Mouse (Mus musculus): ENCODE measurements around the gene Pten.
"Not testable (repeated sequence)": the region's sequence is repeated elsewhere in the genome, so short reads cannot be mapped to it uniquely, and the experiment has no call there.

The Pten gene

DNA sequence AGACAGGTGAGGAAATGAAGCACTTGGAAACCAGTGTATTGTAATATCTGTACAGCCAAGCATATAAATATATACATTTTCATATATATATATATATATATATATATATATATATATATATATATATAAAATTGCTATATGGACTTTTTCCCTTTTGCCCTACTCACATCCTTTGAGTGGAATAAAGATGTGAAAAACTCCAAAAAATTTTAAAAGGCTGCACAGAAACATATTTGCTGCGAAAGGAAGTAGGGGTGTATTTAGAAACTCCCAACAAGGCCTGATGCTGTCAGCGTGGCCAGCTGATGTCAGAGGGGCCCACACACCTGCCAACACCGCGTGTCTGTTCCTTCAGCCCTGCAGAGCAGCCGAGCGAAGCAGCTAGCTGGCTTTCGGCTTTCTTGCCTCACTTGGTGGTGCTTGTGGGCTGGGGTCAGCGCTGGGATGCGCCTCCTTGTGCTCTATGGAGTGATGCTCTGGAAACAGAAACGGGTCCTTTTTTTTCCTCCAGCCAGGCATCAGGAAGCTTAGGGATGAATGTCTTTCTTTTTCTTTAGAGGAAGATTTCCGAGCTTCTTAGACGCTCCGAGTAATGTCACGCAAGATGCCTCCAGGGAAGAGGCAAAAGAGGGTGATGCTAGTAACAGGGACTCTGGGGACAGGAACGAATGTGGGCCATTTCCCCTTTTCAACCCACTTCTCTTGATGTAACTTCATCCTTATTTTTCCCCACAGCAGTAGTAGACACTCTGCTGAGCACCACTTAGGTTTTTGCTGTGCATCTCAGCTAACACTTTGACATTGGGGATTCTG is 2.9 kb upstream of the Pten start:
- no peak for DNase-seq (ENCODE audit: low spot score in 2 of 2)

DNA sequence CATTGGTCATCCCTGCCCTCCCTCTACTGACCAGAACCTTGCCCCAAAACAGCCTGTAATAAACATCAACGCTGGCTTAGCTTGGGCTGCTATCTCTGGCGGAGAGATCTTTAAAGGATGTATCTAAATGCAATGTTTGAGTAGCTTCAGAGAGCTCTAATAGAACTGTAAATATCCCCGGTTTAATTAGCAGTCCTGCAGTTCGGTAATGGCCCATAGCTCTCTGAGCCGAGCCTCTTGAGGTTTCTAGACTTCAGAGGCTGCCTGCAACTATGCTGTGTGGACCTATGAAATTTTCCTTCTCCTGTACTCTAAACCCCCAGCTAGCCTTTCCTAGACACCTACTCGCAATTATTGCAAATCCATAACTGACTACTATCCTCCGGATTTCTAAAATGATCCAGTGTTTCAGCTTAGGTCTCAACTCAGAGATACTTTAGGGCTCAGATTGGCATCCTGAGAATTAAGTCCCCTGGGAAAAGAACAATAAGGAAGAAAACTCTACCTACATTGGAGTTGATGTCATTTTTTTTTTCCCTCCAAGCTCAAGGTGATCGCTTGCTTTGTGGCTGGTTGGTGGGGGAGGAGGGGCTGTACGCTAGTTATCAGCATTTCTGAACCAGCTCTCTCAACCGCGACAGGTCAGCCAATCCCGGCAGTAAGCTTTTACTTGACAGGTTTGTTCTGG is 2.0 kb upstream of the Pten start:
- no peak for DNase-seq (ENCODE audit: low spot score in 2 of 2)

DNA sequence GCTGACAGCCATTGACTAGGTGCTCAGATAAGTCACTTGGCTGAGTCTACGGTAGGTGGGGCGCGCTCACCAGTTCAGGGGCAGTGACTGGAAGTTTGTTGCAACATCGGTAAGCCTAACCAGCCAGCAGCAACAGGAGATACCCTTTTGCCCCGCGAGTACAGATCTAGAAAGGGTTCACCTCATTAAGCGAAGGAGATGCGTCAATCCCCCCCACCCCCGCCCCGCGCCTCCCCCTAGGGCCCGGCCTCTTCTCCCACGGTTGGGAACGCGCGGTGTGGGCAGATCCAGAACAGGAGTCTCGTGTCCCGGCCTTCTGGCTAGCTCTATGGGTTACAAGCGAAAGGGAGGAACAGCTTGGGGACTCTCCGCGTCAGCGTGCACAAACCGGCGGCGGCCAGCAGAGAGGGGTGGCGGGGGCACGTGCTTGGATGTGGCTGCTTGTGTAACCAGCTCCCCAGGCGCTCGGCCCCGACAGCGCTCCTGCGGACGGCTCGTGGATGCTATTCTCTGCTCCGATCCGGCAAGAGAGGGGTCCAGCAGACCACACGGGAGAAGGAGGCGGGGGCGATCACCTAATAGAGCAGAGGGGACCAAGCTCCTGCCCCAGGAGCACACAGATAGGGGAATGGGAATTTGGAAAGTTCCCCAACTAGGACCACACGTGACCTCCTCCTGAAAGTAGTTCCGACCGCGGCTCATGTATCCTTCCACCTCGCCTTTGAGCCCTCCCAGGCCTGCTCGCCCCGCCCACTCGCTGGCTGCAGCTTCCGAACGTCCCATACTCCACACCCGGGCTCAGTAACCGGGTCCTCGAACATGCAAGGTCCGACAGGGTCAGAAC is 1.3 kb upstream of the Pten start:
- DNase-seq (ENCODE audit: low spot score in 2 of 2) = peak; percentile 97

DNA sequence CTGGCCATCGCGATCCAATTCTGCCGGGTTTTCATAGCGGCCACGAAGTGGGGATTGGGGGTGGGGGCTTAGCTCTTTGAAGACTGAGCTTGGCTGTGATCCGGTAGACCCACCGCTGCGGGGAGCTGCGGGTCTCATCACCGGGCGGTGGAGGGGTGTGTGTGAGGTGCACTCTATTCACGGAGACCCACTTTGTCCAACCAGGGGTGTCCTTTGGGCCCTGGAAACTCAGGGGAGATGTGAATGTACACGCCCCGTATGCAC is 729 bp upstream of the Pten start:
- no peak for DNase-seq (ENCODE audit: low spot score in 2 of 2)

DNA sequence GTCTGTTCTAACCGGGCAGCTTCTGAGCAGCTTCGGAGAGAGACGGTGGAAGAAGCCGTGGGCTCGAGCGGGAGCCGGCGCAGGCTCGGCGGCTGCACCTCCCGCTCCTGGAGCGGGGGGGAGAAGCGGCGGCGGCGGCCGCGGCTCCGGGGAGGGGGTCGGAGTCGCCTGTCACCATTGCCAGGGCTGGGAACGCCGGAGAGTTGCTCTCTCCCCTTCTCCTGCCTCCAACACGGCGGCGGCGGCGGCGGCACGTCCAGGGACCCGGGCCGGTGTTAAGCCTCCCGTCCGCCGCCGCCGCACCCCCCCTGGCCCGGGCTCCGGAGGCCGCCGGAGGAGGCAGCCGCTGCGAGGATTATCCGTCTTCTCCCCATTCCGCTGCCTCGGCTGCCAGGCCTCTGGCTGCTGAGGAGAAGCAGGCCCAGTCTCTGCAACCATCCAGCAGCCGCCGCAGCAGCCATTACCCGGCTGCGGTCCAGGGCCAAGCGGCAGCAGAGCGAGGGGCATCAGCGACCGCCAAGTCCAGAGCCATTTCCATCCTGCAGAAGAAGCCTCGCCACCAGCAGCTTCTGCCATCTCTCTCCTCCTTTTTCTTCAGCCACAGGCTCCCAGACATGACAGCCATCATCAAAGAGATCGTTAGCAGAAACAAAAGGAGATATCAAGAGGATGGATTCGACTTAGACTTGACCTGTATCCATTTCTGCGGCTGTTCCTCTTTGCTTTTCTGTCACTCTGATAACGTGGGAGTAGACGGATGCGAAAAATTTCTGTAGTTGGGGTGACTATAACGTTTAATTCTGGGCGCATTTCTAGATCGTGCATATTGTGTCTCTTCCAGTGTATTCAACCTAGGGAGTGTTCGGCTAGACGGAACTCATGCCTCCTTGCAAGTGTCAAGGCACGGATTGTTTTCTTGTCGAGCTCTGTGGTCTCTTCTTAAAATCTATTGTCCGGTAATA is 815 bp downstream of the Pten start:
- DNase-seq (ENCODE audit: low spot score in 2 of 2) = peak; percentile 30 to 50

DNA sequence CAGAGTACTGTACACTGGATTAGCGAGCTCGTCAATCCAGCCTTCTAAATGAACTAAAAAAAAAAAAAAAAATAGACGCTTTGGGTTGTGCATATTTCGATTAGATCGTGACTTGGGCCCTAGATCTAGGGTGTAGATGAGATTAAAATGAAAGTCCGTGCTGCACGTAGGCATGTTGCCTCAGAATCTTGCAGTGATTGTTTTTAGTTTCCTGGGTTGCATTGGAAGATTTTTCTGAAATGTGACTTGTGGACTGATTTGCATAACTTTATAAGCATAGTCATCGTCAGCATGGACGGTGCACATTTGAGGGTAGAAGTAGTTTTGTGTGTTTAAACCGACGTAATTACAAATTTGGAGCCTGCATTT is 1.5 kb downstream of the Pten start:
- DNase-seq (ENCODE audit: low spot score in 2 of 2) = no peak

DNA sequence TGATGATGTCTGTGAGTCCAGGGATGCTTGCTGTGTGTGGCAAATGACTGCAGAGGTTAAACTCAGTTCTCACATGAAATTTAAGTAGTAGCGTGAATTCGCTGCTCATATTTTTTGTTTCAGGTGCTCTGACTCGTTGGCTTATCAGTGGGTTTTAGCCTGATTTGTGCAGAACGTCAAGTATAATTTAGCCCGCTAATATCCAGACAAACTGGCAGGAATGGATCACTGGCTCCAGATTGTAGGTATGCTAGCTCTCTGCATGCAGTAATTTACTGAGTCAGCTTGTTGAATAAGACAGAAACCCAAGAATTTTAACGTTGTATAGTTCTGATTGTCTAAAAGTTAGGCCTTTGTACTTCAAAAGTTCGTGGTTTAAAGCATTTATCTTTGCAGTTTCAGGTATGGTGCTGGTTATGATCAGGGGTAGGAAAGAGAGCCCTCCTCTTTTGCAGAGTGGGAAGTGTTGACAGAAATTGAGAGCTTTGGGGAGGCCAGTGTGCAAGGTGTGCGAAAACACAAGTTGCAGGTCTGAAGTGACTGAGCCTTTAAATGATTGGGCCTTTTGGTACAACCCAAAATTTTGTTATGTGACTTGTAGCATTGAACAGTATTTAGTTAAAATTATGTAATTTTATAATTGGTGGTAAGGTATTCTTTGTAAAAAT is 2.2 kb downstream of the Pten start:
- DNase-seq (ENCODE audit: low spot score in 2 of 2) = no peak

DNA sequence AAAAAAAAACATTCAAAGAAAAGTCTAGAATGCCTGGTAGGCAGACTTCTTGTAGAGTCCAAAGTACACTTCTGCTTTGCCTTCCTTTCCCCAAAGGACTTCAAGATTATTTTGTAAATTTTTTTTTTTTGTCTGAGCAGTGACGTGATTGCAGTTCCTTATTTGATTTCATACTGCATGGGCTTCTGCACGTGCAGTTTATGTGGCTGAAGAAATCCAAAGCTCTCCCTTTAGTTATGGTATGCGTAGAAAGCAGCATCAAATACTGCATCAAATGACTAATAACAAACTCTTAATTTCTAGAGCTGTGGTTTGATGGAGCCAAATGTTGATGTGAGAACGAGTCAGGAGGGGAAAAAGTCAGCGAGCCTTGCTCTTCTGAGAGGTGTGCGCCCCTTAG is 3.2 kb downstream of the Pten start:
- no peak for DNase-seq (ENCODE audit: low spot score in 2 of 2)

DNA sequence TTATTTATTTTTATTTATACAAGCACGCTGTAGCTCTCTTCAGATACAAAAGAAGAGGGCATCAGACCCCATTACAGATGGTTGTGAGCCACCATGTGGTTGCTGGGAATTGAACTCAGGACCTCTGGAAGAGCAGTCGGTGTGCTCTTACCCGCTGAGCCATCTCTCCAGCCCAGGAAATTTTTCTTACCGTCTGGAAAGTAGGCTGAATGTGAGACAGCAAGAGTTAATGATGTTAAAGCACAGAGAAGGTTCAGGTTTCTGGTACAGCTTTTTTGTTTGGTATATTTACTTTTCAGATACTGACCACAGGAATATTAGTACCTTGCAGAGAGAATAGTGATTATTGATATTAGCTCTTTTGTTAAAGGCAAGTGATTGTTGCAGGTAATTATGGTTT is 3.9 kb downstream of the Pten start:
- no peak for DNase-seq (ENCODE audit: low spot score in 2 of 2)

DNA sequence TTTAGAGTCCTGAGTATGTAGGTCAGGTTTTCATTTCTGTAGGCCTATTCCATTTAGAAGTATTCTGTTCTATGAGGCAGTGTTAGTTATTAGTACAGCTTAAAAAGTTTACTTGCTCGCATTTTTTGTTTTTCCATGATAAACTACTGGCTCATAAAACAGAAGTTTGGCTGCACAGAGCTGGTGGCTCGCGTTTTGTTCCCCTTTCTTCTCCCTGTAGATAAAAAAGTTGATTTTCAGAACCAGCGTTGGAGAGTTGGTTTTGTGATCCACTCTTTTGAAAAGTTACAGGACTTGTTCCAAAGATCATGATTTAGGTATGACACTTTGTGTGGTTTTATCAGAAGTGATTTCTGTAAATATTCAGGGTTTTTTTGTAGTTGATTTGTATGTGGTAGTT is 5.2 kb downstream of the Pten start:
- no peak for DNase-seq (ENCODE audit: low spot score in 2 of 2)

DNA sequence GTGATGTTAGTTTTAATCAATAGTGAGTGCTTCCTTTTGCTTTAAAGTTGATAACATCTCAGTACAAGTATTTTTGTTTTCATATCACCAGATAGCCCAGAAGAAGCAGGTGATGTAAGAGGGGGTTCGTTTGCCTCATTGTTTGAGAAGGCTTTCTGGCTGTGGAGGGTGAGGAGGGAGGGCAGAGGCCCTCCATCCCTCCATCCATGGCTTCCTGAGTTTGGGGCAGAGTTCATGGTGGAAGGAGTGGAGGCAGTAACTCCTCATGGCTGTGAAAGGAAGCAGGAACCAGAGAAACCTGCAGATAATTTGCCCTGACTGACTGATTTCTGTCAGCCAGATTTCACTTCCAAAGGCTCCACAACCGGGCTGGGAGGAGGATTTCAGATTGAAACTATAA is 21.1 kb downstream of the Pten start:
- DNase-seq (ENCODE audit: low spot score in 2 of 2) = no peak

DNA sequence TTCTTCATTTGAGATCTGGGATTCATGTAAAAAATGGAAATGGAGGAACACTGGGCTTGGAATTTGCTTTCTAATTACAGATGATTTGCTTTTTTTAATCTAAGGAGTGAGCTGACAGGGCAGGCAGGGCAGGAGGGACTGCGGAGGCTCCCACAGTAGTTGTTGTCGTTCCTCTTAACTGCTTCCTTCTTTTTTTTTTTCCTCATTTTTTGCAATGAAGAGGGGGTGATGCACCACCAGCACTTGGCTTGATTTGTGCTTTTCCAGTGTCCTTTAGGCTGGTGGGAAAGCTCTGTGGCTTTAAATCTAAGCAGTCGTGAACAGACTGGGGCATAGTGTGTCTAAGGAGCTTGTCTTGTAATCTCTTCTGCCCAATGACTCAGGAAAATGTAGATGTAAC is 21.8 kb downstream of the Pten start:
- DNase-seq (ENCODE audit: low spot score in 2 of 2) = no peak

DNA sequence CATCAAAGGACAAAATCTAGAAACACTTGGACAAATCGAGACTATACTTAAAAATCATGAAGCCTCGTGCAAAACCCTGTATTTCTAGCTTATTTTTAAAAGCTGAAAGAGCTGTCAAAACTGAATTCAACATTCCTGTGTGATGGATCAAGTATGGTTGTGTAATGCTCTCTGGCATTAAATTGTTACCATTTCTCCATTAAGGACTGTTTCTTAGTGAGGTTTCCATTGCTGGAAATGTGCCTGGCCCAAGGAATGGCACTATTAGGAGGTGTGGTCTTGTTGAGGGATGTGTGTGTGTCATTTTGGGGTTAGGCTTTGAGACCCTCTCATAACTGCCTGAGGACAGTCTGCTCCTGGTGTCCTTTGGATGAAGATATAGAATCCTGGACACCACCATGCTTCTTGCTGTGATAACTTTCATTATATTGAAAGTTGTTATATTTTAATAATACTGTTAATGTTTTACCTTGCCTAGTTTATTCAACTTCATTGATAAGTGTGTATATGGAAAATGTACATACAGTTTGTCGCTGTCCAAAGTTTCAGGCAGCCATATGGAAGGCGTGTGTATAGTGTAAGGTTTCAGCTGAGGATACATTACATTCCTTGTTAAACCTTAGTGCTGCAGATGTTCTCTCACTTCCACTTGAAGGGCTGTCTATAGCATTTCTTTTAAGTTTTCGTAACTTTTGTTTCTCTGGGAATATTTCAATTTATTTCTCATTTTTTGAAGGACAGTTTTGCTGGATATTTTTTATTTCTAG is 24.2 kb downstream of the Pten start:
- DNase-seq (ENCODE audit: low spot score in 2 of 2) = no peak

DNA sequence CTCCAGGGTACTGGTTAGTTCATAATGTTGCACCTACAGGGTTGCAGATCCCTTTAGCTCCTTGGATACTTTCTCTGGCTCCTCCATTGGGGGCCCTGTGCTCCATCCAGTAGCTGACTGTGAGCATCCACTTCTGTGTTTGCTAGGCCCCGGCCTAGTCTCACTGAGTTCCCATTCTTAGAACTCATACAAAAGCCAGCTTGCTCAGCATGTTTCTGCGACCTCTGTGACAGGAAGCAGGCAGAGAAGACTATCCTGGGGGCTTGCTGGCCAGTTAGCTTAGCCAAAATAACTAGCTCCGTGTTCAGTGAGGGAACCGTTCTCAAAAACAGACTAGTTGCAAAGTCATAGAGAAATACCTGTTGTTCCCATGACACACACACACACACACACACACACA is 30.1 kb downstream of the Pten start:
- not testable (repeated sequence) for DNase-seq (ENCODE audit: low spot score in 2 of 2)

DNA sequence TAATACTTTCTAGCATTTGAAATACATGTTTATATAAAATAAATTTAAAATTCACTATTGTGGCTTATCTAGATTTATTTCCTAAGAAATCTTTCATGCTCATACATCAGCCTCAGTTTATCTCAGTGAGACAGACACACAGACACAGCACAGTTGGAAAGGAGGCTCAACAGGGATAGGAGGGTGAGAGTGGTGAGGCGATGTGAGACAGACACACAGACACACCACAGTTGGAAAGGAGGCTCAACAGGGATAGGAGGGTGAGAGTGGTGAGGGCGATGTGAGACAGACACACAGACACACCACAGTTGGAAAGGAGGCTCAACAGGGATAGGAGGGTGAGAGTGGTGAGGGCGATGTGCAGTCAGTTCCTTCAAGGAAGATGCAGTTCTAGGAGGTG is 30.7 kb downstream of the Pten start:
- not testable (repeated sequence) for DNase-seq (ENCODE audit: low spot score in 2 of 2)

DNA sequence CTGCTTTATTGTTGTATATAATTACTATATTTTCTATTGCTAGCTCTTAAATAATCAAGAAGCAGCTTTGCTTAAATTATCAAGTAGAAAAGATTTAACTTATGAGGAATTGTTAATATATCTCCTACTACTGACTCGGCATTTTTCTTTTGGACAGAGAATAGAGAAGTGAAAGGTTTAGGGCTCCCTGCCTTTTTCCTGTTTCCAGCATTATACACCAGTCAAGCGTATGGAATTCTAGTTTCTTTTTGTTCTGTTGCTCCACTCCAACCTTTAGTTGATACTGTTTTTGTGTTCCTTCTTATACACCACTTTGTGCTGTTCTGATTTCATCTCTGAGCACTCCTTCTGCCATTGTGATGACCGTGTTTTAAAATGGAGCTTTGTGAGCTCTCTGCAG is 32.2 kb downstream of the Pten start:
- DNase-seq (ENCODE audit: low spot score in 2 of 2) = no peak

DNA sequence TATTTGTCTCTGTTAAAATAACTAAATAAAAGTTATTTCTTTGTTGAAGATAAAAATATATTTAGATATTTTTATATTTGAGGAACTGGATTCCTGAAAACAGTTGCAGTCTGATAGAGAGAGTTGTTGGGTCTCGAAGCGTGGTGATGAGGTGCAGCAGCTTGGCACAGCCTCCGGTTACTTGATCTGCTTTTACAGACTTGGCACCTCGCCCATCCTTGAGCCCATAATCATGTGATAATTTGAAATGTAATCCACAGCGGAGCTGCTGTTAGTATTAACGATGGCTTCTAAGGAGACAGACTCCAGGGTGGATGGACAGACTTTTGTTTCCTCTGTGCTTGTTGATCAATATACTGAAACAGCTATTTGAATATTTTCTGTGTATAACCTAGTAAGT is 35.3 kb downstream of the Pten start:
- DNase-seq (ENCODE audit: low spot score in 2 of 2) = peak; percentile 33 to 71

DNA sequence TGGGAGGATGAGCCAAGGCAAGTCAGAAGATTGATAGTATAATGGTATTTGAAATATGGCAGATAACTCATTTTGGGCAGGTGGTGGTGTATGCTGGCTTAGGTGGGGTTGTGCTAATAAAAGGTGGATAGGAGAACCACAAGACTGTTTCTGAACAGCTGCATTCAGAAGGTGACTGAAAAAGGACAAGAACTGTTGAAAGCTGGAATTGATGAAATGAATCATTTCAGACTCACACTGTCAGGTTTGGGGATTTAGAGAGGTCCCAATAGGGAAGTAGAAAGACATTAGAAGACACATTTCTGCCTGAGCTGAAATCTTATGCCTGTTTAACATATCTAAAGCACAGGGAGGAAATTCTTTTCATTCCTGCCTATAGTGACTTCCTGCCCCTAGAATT is 36.6 kb downstream of the Pten start:
- DNase-seq (ENCODE audit: low spot score in 2 of 2) = no peak

DNA sequence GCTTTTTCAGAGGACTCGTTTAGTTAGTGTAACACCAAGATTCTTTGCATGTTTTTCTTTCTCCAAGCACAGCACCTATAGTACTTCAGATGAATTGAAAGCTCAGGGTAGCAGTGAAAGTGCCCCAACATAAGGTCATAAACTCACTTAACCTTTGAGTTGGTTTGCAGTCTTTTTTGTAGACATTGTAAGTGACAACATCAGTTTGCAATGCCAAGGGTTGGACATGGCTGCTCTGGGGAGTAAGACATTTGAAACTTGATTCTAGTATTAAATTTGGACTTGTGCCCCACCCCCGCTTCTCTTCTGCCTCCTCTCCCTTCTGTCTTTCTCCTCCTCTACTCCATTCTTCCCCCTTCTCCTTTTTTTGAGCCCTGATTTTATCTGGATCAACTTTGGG is 43.3 kb downstream of the Pten start:
- DNase-seq (ENCODE audit: low spot score in 2 of 2) = no peak

DNA sequence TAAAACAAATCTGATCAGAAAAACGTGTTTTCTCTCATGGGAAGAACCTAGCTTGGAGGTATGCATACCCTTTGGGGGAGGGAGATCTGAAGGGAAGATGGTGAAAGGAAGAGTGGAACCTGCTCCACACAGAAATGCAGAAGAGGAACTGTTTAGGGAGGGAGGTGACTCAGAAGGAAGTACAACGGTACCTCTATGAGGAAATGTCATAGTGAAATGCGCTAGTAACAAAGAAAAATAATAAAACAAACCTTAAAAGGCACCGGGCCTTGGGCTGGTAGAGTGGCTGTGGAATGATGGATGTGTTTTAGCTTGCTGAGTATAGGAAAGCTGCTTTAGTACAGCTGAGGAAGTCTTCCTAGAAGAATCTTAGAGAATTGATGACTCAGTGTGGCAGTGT is 47.4 kb downstream of the Pten start:
- no peak for DNase-seq (ENCODE audit: low spot score in 2 of 2)

All from urinary bladder, postnatal 36 days (tissue).